Mouse (Mus musculus): Measurements from ENCODE around the gene Uroc1.

- TF ChIP-seq CTCF (IDR thresholded peaks at IDR 0.05; ENCODE audit: borderline replicate concordance, insufficient read depth, low read depth, low read length), result no peak
- TF ChIP-seq POLR2A (IDR thresholded peaks at IDR 0.05; ENCODE audit: borderline replicate concordance, insufficient read depth, low read length), result no peak
These were observed 48.4 kb downstream of the Uroc1 start for GRCm38 (mm10) chr6:90381465-90381864.

All from cerebellum, adult 2 months (tissue).